Mouse (Mus musculus): ENCODE measurements around the gene Fgf6.

Gene Fgf6

GRCm38 (mm10) chr6:127014906-127015770 is at the start of gene Fgf6:
TSS of gene Fgf6 (plus strand) at chr6:127015586.
- CTCF ChIA-PET: no interaction called here

- CTCF ChIA-PET: no interaction called here
Measured at GRCm38 (mm10) chr6:126966241-126967026, 49.0 kb upstream of the Fgf6 start.

GRCm38 (mm10) chr6:126981539-126982234 is 33.7 kb upstream of the Fgf6 start:
- CTCF ChIA-PET: no interaction called here

GRCm38 (mm10) chr6:126993676-126994075 is 21.7 kb upstream of the Fgf6 start:
- CTCF ChIA-PET: no interaction called here

GRCm38 (mm10) chr6:126995494-126995893 is 19.9 kb upstream of the Fgf6 start:
- CTCF ChIA-PET: no interaction called here

GRCm38 (mm10) chr6:126996399-126996798 is 19.0 kb upstream of the Fgf6 start:
- CTCF ChIA-PET: no interaction called here

GRCm38 (mm10) chr6:127005646-127006045 is 9.7 kb upstream of the Fgf6 start:
- CTCF ChIA-PET: no interaction called here

GRCm38 (mm10) chr6:127006551-127006950 is 8.8 kb upstream of the Fgf6 start:
- CTCF ChIA-PET: no interaction called here

- CTCF ChIA-PET: no interaction called here
Measured at GRCm38 (mm10) chr6:127010021-127010420, 5.4 kb upstream of the Fgf6 start.

- CTCF ChIA-PET: no interaction called here
Measured at GRCm38 (mm10) chr6:127011947-127012535, 3.3 kb upstream of the Fgf6 start.

GRCm38 (mm10) chr6:127019254-127019653 is 3.9 kb downstream of the Fgf6 start:
- CTCF ChIA-PET: no interaction called here

- CTCF ChIA-PET: no interaction called here
Measured at GRCm38 (mm10) chr6:127020431-127020830, 5.0 kb downstream of the Fgf6 start.

- CTCF ChIA-PET: no interaction called here
Measured at GRCm38 (mm10) chr6:127024836-127025235, 9.4 kb downstream of the Fgf6 start.

GRCm38 (mm10) chr6:127034760-127035159 is 19.4 kb downstream of the Fgf6 start:
- CTCF ChIA-PET: interaction anchor here (0.6 kb wide), 1 partner anchor 61 kb away, joined by 3 read pairs; no protein-coding TSS in a partner anchor

GRCm38 (mm10) chr6:127044909-127045308 is 29.5 kb downstream of the Fgf6 start:
- CTCF ChIA-PET: interaction anchor here (0.7 kb wide), 1 partner anchor 480 kb away, joined by 4 read pairs; no protein-coding TSS in a partner anchor

- CTCF ChIA-PET: no interaction called here
Measured at GRCm38 (mm10) chr6:127050847-127051246, 35.5 kb downstream of the Fgf6 start.

GRCm38 (mm10) chr6:127056990-127057588 is 41.7 kb downstream of the Fgf6 start:
- CTCF ChIA-PET: no interaction called here

GRCm38 (mm10) chr6:127059975-127060374 is 44.6 kb downstream of the Fgf6 start:
- CTCF ChIA-PET: no interaction called here

GRCm38 (mm10) chr6:127063915-127064314 is 48.5 kb downstream of the Fgf6 start:
- CTCF ChIA-PET: interaction anchor here (0.7 kb wide), 1 partner anchor 110 kb away, joined by 3 read pairs; no protein-coding TSS in a partner anchor

- CTCF ChIA-PET: no interaction called here
Measured at GRCm38 (mm10) chr6:127064815-127065214, 49.4 kb downstream of the Fgf6 start.

GRCm38 (mm10) chr6:127072817-127073216 is 57.4 kb downstream of the Fgf6 start, which contains the start of gene Fgf23:
TSS of gene Fgf23 (plus strand) at chr6:127072902.
- CTCF ChIA-PET: no interaction called here

All from spleen, embryonic (tissue).